Mouse (Mus musculus) hindbrain, postnatal 0 days (tissue): ENCODE results near the gene Kcnh1. TPM values are rescaled to one million over a fixed set of nuclear protein-coding genes. Genes with fewer than 3 reads are reported as not detected.

Source experiments
- ATAC-seq: fragments of 200-750 bp; cut with Nextera tagmentation; 2 replicates; pipeline ENCODE4 v1.8.0; 2017; ENCODE audit warnings: mild to moderate bottlenecking, moderate TSS enrichment, moderate library complexity
- DNase-seq: peaks from one replicate; pipeline ENCODE4 v3.0.0-alpha.2; 2015; ENCODE audit warnings: low spot score
- H3K27ac ChIP-seq: fragments of 300-500 bp; sonication (generic); 2 replicates; pipeline ENCODE4 v1.5.1; 2014; ENCODE audit warnings: mild to moderate bottlenecking
- H3K27me3 ChIP-seq: fragments of 300-500 bp; sonication (generic); 2 replicates; pipeline ENCODE4 v1.6.1; 2014; ENCODE audit warnings: low read length, mixed read lengths; ENCODE audit not compliant: insufficient read depth
- H3K36me3 ChIP-seq: fragments of 300-500 bp; sonication (generic); 2 replicates; pipeline ENCODE4 v1.6.1; 2014; ENCODE audit warnings: low read length, mixed read lengths; ENCODE audit not compliant: insufficient read depth
- H3K4me1 ChIP-seq: fragments of 300-500 bp; sonication (generic); 2 replicates; pipeline ENCODE4 v1.6.1; 2014; ENCODE audit warnings: antibody characterized with exemption, low read length, mixed read lengths; ENCODE audit not compliant: insufficient read depth
- H3K4me2 ChIP-seq: fragments of 300-500 bp; sonication (generic); 2 replicates; pipeline ENCODE4 v1.6.1; 2014; ENCODE audit warnings: low read depth, mild to moderate bottlenecking, low read length, moderate library complexity, mixed read lengths
- H3K4me3 ChIP-seq: fragments of 300-500 bp; sonication (generic); 2 replicates; pipeline ENCODE4 v1.5.1; 2014; ENCODE audit warnings: low read length
- H3K9ac ChIP-seq: fragments of 300-500 bp; sonication (generic); replicated peaks from 2 replicates; pipeline ENCODE4 v1.6.1; 2014; ENCODE audit warnings: mild to moderate bottlenecking, low read length, moderate library complexity, mixed read lengths
- H3K9me3 ChIP-seq: fragments of 300-500 bp; sonication (generic); 2 replicates; pipeline ENCODE4 v1.6.1; 2016; ENCODE audit warnings: low read length, mixed read lengths
- CTCF ChIP-seq: IDR thresholded peaks from 2 replicates; pipeline ENCODE4 v1.5.1; 2016; ENCODE audit warnings: antibody characterized with exemption, control low read depth, low read depth
- WGBS: fragments of 180-500 bp; shearing (Covaris S2); extraction: QIAGEN DNeasy Blood & Tissue Kit; methylation state at CpG from one replicate; pipeline ENCODE4 v1.1.7; 2014; 5-methylcytosine and 5-hydroxymethylcytosine counted together
- polyA plus RNA-seq: library from polyadenylated mRNA; unstranded; fragments of >200 nt; fragmentation: Nextera tagmentation; extraction: Ambion mirVana; gene quantifications from 2 replicates; pipeline ENCODE4 v1.2.1, GENCODE M21; 2015
- total RNA-seq: library from RNA; depleted of rRNA; stranded (reverse); fragments of >200 nt; gene quantifications from 2 replicates; pipeline ENCODE4 v1.2.3, GENCODE M21; 2014

Gene Kcnh1
- total and polyA plus RNA-seq, 2 experiments from 2014 or later, result 2.9 to 7.0 TPM

- no peaks in the 10 kb centered on the region for H3K27me3 ChIP-seq
- TF ChIP-seq CTCF, result no peak
- H3K9me3 ChIP-seq, result no peaks in the 10 kb centered on the region
- H3K36me3 ChIP-seq, result no peaks in the 10 kb centered on the region
- no peak overlapping the region for H3K9ac ChIP-seq
- DNase-seq (no peak), ATAC-seq (no peak)
- H3K4me1 ChIP-seq, result no peaks in the 10 kb centered on the region
- 65% methylated on average over 3 of the region's 3 CpGs for WGBS
- H3K27ac ChIP-seq, result no peak overlapping the region
- H3K4me2 ChIP-seq, result no peak overlapping the region
- no peak overlapping the region for H3K4me3 ChIP-seq
These were observed 93.8 kb downstream of the Kcnh1 start for GRCm38 (mm10) chr1:192284340-192284739.

DNA sequence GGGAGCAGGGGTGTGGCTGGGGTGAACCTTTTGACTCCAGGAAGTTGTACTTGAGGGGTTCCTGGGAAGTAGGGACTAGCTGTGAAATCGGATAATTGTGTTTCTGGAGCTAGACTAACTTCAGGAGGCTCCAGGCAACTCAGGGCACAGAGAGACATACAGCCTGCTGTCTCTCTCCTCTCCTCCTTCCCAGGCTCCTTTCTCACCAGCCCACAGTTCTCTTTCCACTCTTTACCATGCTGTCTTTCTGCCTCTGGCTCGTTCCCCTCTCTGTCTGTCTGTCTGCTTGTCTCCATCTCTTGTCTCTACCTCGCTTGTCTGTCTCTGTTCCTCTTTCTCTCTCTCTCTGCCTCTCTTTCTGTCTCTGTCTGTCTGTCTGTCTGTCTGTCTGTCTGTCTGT, 94.4 kb downstream of the Kcnh1 start:
- TF ChIP-seq CTCF, result no peak
- ATAC-seq (no peak), DNase-seq (no peak)
- WGBS, result 85% methylated on average over 3 of the region's 3 CpGs
- Histone ChIP-seq H3K36me3 (no peaks in the 10 kb centered on the region), H3K4me1 (no peaks in the 10 kb centered on the region), H3K4me2 (no peak overlapping the region), H3K9me3 (no peaks in the 10 kb centered on the region), H3K27me3 (no peaks in the 10 kb centered on the region), H3K4me3 (no peak overlapping the region), H3K9ac (no peak overlapping the region), H3K27ac (no peak overlapping the region)

GRCm38 (mm10) chr1:192288456-192288855, 97.9 kb downstream of the Kcnh1 start:
- ATAC-seq, result no peak
- 79% methylated on average over 8 of the region's 8 CpGs for WGBS
- no peaks in the 10 kb centered on the region for H3K4me1 ChIP-seq

GRCm38 (mm10) chr1:192291286-192291685, 100.7 kb downstream of the Kcnh1 start:
- ATAC-seq (no peak), DNase-seq (peak; percentile 36)
- Histone ChIP-seq H3K9ac (no peak overlapping the region), H3K27me3 (no peaks in the 10 kb centered on the region), H3K4me3 (no peak overlapping the region), H3K9me3 (no peaks in the 10 kb centered on the region), H3K4me1 (no peaks in the 10 kb centered on the region), H3K27ac (no peak overlapping the region), H3K36me3 (no peaks in the 10 kb centered on the region), H3K4me2 (no peak overlapping the region)
- no peak for TF ChIP-seq CTCF
- 50% methylated on average over 3 of the region's 3 CpGs for WGBS

More at GRCm38 (mm10) chr1:192288456-192288855, 97.9 kb downstream of the Kcnh1 start:
- no peak for DNase-seq
- Histone ChIP-seq H3K27me3 (no peaks in the 10 kb centered on the region), H3K9me3 (no peaks in the 10 kb centered on the region), H3K4me2 (no peak overlapping the region), H3K36me3 (no peaks in the 10 kb centered on the region), H3K4me3 (no peak overlapping the region), H3K9ac (no peak overlapping the region), H3K27ac (no peak overlapping the region)
- no peak for TF ChIP-seq CTCF

DNA sequence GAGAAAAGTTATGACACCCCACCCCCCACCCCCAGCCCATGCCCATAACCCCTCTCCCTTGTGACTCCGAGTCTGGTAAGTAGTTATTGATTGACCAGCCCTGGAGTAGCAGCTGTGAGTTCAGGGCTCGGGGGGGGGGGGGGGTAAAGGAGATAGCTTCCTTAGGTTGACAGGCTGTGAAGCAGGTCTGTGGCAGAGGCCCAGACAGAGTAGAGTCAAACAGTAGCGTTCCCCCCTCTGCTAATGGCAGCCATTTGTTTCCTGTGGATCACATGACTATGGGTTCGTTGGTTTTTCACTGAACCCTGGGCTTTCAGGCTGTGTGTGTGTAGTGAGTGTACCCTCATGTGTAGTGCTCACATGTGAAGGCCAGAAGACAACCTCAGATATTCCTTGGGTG, 102.8 kb downstream of the Kcnh1 start:
- no peak for TF ChIP-seq CTCF
- Histone ChIP-seq H3K27me3 (no peaks in the 10 kb centered on the region), H3K36me3 (no peaks in the 10 kb centered on the region), H3K27ac (no peak overlapping the region), H3K4me1 (no peaks in the 10 kb centered on the region), H3K9ac (no peak overlapping the region), H3K4me3 (no peak overlapping the region), H3K4me2 (no peak overlapping the region), H3K9me3 (no peaks in the 10 kb centered on the region)
- ATAC-seq (no peak), DNase-seq (no peak)
- 65% methylated on average over 4 of the region's 4 CpGs for WGBS

GRCm38 (mm10) chr1:192293921-192294320, 103.3 kb downstream of the Kcnh1 start:
- DNase-seq (no peak), ATAC-seq (no peak)
- no peak overlapping the region for H3K9ac ChIP-seq
- 86% methylated on average over 3 of the region's 3 CpGs for WGBS
- no peaks in the 10 kb centered on the region for H3K9me3 ChIP-seq
- TF ChIP-seq CTCF, result no peak
- no peaks in the 10 kb centered on the region for H3K4me1 ChIP-seq
- no peak overlapping the region for H3K27ac ChIP-seq
- no peaks in the 10 kb centered on the region for H3K27me3 ChIP-seq
- no peaks in the 10 kb centered on the region for H3K36me3 ChIP-seq
- H3K4me2 ChIP-seq, result no peak overlapping the region
- no peak overlapping the region for H3K4me3 ChIP-seq

DNA sequence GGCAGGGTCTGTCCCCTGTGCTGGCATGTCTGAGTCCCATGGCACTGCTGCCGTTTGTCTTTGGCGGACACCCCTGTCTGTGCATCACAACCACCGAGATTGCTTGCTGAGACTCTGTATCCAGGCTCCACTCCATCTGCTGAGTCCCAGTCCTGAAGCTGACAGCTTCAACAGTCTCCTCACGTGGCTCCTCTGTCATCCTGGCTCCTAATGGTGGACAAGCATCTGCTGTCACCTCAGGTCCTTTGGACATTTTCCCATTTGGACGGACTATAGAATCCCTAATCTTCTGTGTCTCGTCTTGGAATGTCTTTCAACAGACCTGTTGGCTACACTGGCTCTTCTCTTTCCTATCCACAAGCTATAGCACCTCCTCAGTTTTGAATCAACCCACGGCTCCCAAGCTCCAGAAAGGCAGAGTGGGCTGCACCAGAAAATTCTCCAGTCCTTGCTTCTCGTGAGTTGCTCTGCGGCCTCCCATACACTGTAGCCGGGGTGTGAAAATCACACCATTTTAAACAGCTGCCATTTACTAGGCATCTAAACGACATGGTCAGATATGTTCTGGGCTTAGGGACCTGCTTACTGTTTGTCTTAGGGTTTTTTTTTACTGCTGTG, 104.8 kb downstream of the Kcnh1 start:
- WGBS, result 72% methylated on average over 11 of the region's 11 CpGs
- no peak overlapping the region for H3K27ac ChIP-seq
- peak; percentile 46 for DNase-seq
- no peaks in the 10 kb centered on the region for H3K27me3 ChIP-seq
- H3K4me3 ChIP-seq, result no peak overlapping the region
- 0 out of 2 replicates have a peak, but pooled peaks have one; percentile 47 for ATAC-seq
- H3K36me3 ChIP-seq, result no peaks in the 10 kb centered on the region
- H3K9ac ChIP-seq, result no peak overlapping the region
- H3K4me2 ChIP-seq, result no peak overlapping the region
- H3K9me3 ChIP-seq, result no peaks in the 10 kb centered on the region
- H3K4me1 ChIP-seq, result 0 out of 2 replicates have a peak, but pooled peaks cover 3% of the 10 kb centered on the region
- TF ChIP-seq CTCF, result no peak
